Mouse (Mus musculus) layer of hippocampus, adult 11-12 months (tissue): ENCODE results near the gene Mlip.
A peak's percentile ranks its signal among the peaks of the same experiment; 100 is the strongest.
"Not testable (repeated sequence)": the region's sequence is repeated elsewhere in the genome, so short reads cannot be mapped to it uniquely, and the experiment has no call there.

Experiments
- DNase-seq: peaks from one replicate; pipeline ENCODE4 v3.0.0; 2022; ENCODE audit warnings: low spot score

Gene Mlip

GRCm38 (mm10) chr9:77352432-77353175 is at the start of gene Mlip:
Mlip (minus strand) TSS chr9:77352969.
- no peak for DNase-seq

- DNase-seq = no peak
Observed at GRCm38 (mm10) chr9:77399801-77400200, 47.0 kb upstream of the Mlip start.

- no peak for DNase-seq
Observed at GRCm38 (mm10) chr9:77398856-77399631, 46.3 kb upstream of the Mlip start.

- no peak for DNase-seq
Observed at GRCm38 (mm10) chr9:77397027-77397426, 44.3 kb upstream of the Mlip start.

GRCm38 (mm10) chr9:77391248-77391647 is 38.5 kb upstream of the Mlip start:
- no peak for DNase-seq

- no peak for DNase-seq
Observed at GRCm38 (mm10) chr9:77388956-77389355, 36.2 kb upstream of the Mlip start.

- DNase-seq = no peak
Observed at GRCm38 (mm10) chr9:77386751-77387150, 34.0 kb upstream of the Mlip start.

- DNase-seq = no peak
Observed at GRCm38 (mm10) chr9:77385611-77386010, 32.8 kb upstream of the Mlip start.

GRCm38 (mm10) chr9:77384651-77385050 is 31.9 kb upstream of the Mlip start:
- DNase-seq = no peak

GRCm38 (mm10) chr9:77383951-77384350 is 31.2 kb upstream of the Mlip start:
- no peak for DNase-seq

- DNase-seq = no peak
Observed at GRCm38 (mm10) chr9:77382514-77382913, 29.7 kb upstream of the Mlip start.

GRCm38 (mm10) chr9:77381565-77381964 is 28.8 kb upstream of the Mlip start:
- peak; percentile 73 for DNase-seq

- peak; percentile 68 for DNase-seq
Observed at GRCm38 (mm10) chr9:77379625-77380024, 26.9 kb upstream of the Mlip start.

GRCm38 (mm10) chr9:77377696-77378095 is 24.9 kb upstream of the Mlip start:
- no peak for DNase-seq

- DNase-seq = peak; percentile 57
Observed at GRCm38 (mm10) chr9:77377082-77377481, 24.3 kb upstream of the Mlip start.

GRCm38 (mm10) chr9:77376561-77376960 is 23.8 kb upstream of the Mlip start:
- no peak for DNase-seq

GRCm38 (mm10) chr9:77370706-77371105 is 17.9 kb upstream of the Mlip start:
- DNase-seq = no peak

GRCm38 (mm10) chr9:77369262-77369661 is 16.5 kb upstream of the Mlip start:
- DNase-seq = no peak

GRCm38 (mm10) chr9:77364681-77365080 is 11.9 kb upstream of the Mlip start:
- not testable (repeated sequence) for DNase-seq

GRCm38 (mm10) chr9:77362906-77363305 is 10.1 kb upstream of the Mlip start:
- DNase-seq = no peak

GRCm38 (mm10) chr9:77360654-77361053 is 7.9 kb upstream of the Mlip start:
- no peak for DNase-seq

GRCm38 (mm10) chr9:77359278-77359973 is 6.7 kb upstream of the Mlip start:
- no peak for DNase-seq

GRCm38 (mm10) chr9:77353942-77354341 is 1.2 kb upstream of the Mlip start:
- no peak for DNase-seq
